Mouse (Mus musculus) hindbrain, embryonic 11.5 days (tissue): ENCODE measurements around the gene Mecom. TPM values are rescaled to one million over a fixed set of nuclear protein-coding genes. Genes with fewer than 3 reads are reported as not detected.

Experiments
- ATAC-seq: fragments of 200-750 bp; cut with Nextera tagmentation; 2 replicates; pipeline ENCODE4 v1.8.0; 2017; ENCODE audit warnings: mild to moderate bottlenecking, moderate TSS enrichment, moderate library complexity; ENCODE audit not compliant: low FRiP score
- DNase-seq: peaks from one replicate; pipeline ENCODE4 v3.0.0-alpha.2; 2015; ENCODE audit warnings: low spot score
- H3K27ac ChIP-seq: fragments of 300-500 bp; sonication (generic); 2 replicates; pipeline ENCODE4 v1.5.1; 2014; ENCODE audit warnings: mild to moderate bottlenecking, low read depth, low read length
- H3K27me3 ChIP-seq: fragments of 300-500 bp; sonication (generic); 2 replicates; pipeline ENCODE4 v1.6.1; 2014; ENCODE audit warnings: mild to moderate bottlenecking, low read length, moderate library complexity, mixed read lengths; ENCODE audit not compliant: control insufficient read depth, insufficient read depth
- H3K36me3 ChIP-seq: fragments of 300-500 bp; sonication (generic); 2 replicates; pipeline ENCODE4 v1.6.1; 2014; ENCODE audit warnings: mild to moderate bottlenecking, low read length, moderate library complexity, mixed read lengths; ENCODE audit not compliant: control insufficient read depth, insufficient read depth
- H3K4me1 ChIP-seq: fragments of 300-500 bp; sonication (generic); replicated peaks from 2 replicates; pipeline ENCODE4 v1.6.1; 2014; ENCODE audit warnings: low read length, mixed read lengths; ENCODE audit not compliant: control insufficient read depth, insufficient read depth
- H3K4me2 ChIP-seq: fragments of 300-500 bp; sonication (generic); replicated peaks from 2 replicates; pipeline ENCODE4 v1.6.1; 2014; ENCODE audit warnings: mild to moderate bottlenecking, low read depth, low read length
- H3K4me3 ChIP-seq: fragments of 300-500 bp; sonication (generic); 2 replicates; pipeline ENCODE4 v1.5.1; 2014; ENCODE audit warnings: low read depth, low read length
- H3K9ac ChIP-seq: fragments of 300-500 bp; sonication (generic); 2 replicates; pipeline ENCODE4 v1.6.1; 2014; ENCODE audit warnings: low read depth, low read length
- H3K9me3 ChIP-seq: fragments of 300-500 bp; sonication (generic); 2 replicates; pipeline ENCODE4 v1.6.1; 2016; ENCODE audit warnings: low read length; ENCODE audit not compliant: control insufficient read depth
- WGBS: fragments of 180-500 bp; shearing (Covaris S2); extraction: QIAGEN DNeasy Blood & Tissue Kit; methylation state at CpG from one replicate; pipeline ENCODE4 v1.1.7; 2014; 5-methylcytosine and 5-hydroxymethylcytosine counted together
- polyA plus RNA-seq: library from polyadenylated mRNA; unstranded; fragments of >200 nt; fragmentation: Nextera tagmentation; extraction: Ambion mirVana; gene quantifications from 2 replicates; pipeline ENCODE4 v1.2.1, GENCODE M21; 2014

The Mecom gene
- polyA plus RNA-seq, 1 experiment from 2014 or later: 44.3 TPM

DNA sequence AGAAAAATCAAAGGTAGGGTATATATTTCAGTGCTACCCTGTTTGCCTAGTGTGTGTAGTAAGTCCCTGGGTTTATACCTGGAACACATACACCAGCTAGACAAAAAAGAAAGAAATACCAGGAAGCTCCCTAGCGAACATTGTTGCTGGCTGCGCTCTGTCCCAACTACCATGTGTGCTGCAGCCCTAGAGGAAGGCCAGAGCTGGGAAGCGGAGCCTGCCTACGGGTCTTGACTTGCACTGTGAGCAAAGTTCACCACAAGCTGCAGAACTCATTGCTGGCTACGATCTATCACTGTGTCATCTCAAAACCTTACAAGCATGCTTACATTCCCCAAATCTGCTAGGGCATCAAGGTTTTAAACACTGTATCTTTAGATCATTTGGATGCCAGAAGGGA lies 597.0 kb downstream of the Mecom start:
- Histone ChIP-seq H3K27ac (no peak overlapping the region), H3K4me3 (no peak overlapping the region), H3K4me2 (no peak overlapping the region), H3K27me3 (no peaks in the 10 kb centered on the region), H3K9ac (no peak overlapping the region), H3K9me3 (no peaks in the 10 kb centered on the region), H3K4me1 (no peaks in the 10 kb centered on the region), H3K36me3 (no peaks in the 10 kb centered on the region)
- no peak for DNase-seq
- no peak for ATAC-seq
- 88% methylated on average over 5 of the region's 5 CpGs for WGBS

DNA sequence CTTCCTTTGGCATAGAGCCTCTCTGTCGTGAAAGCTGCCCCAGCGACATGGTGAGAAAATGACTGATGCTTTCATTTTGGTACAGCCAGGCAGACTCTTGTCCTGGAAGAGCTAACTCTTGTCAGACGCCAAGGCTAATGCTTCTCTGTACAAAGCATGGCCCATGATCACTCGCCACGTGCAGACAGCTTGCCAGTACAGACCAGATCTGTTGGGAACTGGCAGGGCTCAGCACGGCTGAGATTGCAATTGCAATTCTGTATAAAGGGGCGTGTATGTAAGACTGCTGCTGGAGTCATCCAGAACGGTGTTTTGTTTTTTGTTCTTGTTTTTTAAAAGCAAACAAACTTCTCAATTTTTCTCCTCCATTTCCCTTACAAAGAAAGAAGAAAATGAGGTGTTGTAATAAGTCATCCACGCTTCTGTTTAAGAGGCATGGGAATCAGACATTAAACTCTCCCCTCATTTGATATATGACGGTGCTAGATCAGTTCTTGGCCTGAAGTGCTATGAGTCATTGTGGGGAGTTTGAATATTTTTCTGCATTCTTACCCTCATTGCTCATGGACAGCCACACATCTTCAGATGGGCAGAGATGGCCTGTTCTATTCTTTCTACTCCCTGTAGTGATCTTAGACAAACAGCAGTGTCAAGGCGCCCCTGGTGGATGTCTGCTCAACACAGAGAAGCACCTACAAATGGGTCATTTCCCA lies 644.1 kb downstream of the Mecom start:
- no peak for DNase-seq
- H3K27me3 ChIP-seq: no peaks in the 10 kb centered on the region
- no peak overlapping the region for H3K4me3 ChIP-seq
- no peak overlapping the region for H3K27ac ChIP-seq
- 74% methylated on average over 11 of the region's 11 CpGs for WGBS
- no peaks in the 10 kb centered on the region for H3K36me3 ChIP-seq
- no peak overlapping the region for H3K9ac ChIP-seq
- no peaks in the 10 kb centered on the region for H3K4me1 ChIP-seq
- no peak overlapping the region for H3K4me2 ChIP-seq
- H3K9me3 ChIP-seq: no peaks in the 10 kb centered on the region
- no peak for ATAC-seq

Other genes with a start within 250 kb of the Mecom start
- gene Actrt3, start 51.9 kb upstream of the Mecom start, polyA plus RNA-seq: 0.22 and 0.49 TPM in 2 replicates
- 35.9 and 36.1 TPM in 2 replicates for gene Mynn, start 54.1 kb upstream of the Mecom start, polyA plus RNA-seq
- gene Lrriq4, start 96.5 kb upstream of the Mecom start, polyA plus RNA-seq: not detected in 2 replicates
- gene Lrrc34, start 99.9 kb upstream of the Mecom start, polyA plus RNA-seq: 2.9 and 4.1 TPM in 2 replicates
- not detected in 2 replicates for gene Lrrc31, start 151.8 kb upstream of the Mecom start, polyA plus RNA-seq
- gene Samd7, start 198.3 kb upstream of the Mecom start, polyA plus RNA-seq: not detected in 2 replicates
- 64.3 and 71.5 TPM in 2 replicates for gene Sec62, start 244.9 kb upstream of the Mecom start, polyA plus RNA-seq